Mouse (Mus musculus): ENCODE measurements at regions not wholly inside any gene's neighbourhood (a gene's known extent, or its start where the extent isn't known, plus 50 kb on each side); places are given as distances from the start of the nearest gene placed in this dataset.

DNA sequence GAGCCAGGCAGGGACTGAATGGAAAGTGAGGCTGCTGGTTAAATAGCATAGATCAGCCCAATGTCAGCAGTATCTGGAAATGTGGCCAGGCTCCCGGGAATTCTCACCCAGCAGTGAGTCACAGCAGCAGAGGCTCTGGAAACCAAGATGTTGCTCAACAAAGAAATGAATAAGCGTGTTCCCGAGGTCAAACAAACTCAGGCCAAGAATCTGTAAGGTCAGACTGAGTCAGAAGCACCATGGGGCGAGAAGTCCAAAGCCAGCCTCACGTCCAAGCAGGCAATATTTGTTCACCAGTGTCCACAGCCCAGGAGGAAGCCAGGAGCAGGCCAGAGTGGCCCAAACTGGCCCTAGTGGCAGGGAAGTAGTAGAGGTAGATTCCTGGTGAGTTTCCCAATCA, 473.6 kb downstream of the Etnk1 start:
- TF ChIP-seq EP300 (IDR thresholded peaks at IDR 0.05; ENCODE audit: low read depth) (no peak), CTCF (IDR thresholded peaks at IDR 0.05; ENCODE audit: low read depth) (peak; percentile 16; the same call in 1 of the 2 replicates)

Measured in liver, postnatal 0 days (tissue).